Mouse (Mus musculus) heart, postnatal 0 days (tissue): ENCODE data around the gene Zfp74. TPM values are rescaled to one million over a fixed set of nuclear protein-coding genes. Genes with fewer than 3 reads are reported as not detected.

Experiments used
- ATAC-seq: fragments of 200-750 bp; cut with Nextera tagmentation; 2 replicates; pipeline ENCODE4 v1.8.0; 2017; ENCODE audit warnings: low read depth, moderate number of reproducible peaks, moderate library complexity; ENCODE audit not compliant: insufficient read depth
- DNase-seq: peaks from one replicate; pipeline ENCODE4 v3.0.0-alpha.2; 2016; ENCODE audit warnings: low spot score
- H3K27ac ChIP-seq: fragments of 300-500 bp; sonication (generic); 2 replicates; pipeline ENCODE4 v1.5.1; 2014; ENCODE audit warnings: low read depth, mild to moderate bottlenecking
- H3K27me3 ChIP-seq: fragments of 300-500 bp; sonication (generic); 2 replicates; pipeline ENCODE4 v1.6.1; 2014; ENCODE audit warnings: low read length, mixed read lengths; ENCODE audit not compliant: control insufficient read depth, insufficient read depth
- H3K36me3 ChIP-seq: fragments of 300-500 bp; sonication (generic); replicated peaks from 2 replicates; pipeline ENCODE4 v1.6.1; 2014; ENCODE audit warnings: low read length, mixed read lengths; ENCODE audit not compliant: control insufficient read depth, insufficient read depth
- H3K4me1 ChIP-seq: fragments of 300-500 bp; sonication (generic); 2 replicates; pipeline ENCODE4 v1.6.1; 2014; ENCODE audit warnings: antibody characterized with exemption; ENCODE audit not compliant: control insufficient read depth, insufficient read depth
- H3K4me2 ChIP-seq: fragments of 300-500 bp; sonication (generic); 2 replicates; pipeline ENCODE4 v1.6.1; 2014; ENCODE audit warnings: low read depth, mild to moderate bottlenecking, low read length, moderate library complexity
- H3K4me3 ChIP-seq: fragments of 300-500 bp; sonication (generic); 2 replicates; pipeline ENCODE4 v1.5.1; 2014; ENCODE audit warnings: low read depth, low read length
- H3K9ac ChIP-seq: fragments of 300-500 bp; sonication (generic); replicated peaks from 2 replicates; pipeline ENCODE4 v1.6.1; 2014; ENCODE audit warnings: low read depth, low read length, mixed read lengths
- H3K9me3 ChIP-seq: fragments of 300-500 bp; sonication (generic); replicated peaks from 2 replicates; pipeline ENCODE4 v1.6.1; 2016; ENCODE audit warnings: low read length; ENCODE audit not compliant: control insufficient read depth
- CTCF ChIP-seq: IDR thresholded peaks from 2 replicates; pipeline ENCODE4 v1.5.1; 2016; ENCODE audit warnings: antibody characterized with exemption, control low read depth, low read depth
- EP300 ChIP-seq: IDR thresholded peaks from 2 replicates; pipeline ENCODE4 v1.6.1; 2016; ENCODE audit warnings: antibody characterized with exemption, low read depth
- WGBS: fragments of 180-500 bp; shearing (Covaris S2); extraction: QIAGEN DNeasy Blood & Tissue Kit; methylation state at CpG from one replicate; pipeline ENCODE4 v1.1.7; 2014; 5-methylcytosine and 5-hydroxymethylcytosine counted together
- microRNA-seq: library from miRNA; unstranded; fragments of <30 nt; microRNA quantifications from one replicate; pipeline ENCODE4, GENCODE M21; 2016
- polyA plus RNA-seq: library from polyadenylated mRNA; unstranded; fragments of >200 nt; fragmentation: Nextera tagmentation; extraction: Ambion mirVana; gene quantifications from 2 replicates; pipeline ENCODE4 v1.2.1, GENCODE M21; 2015
- total RNA-seq: library from RNA; depleted of rRNA; stranded (reverse); fragments of >200 nt; gene quantifications from 2 replicates; pipeline ENCODE4 v1.2.3, GENCODE M21; 2014; ENCODE audit warnings: low replicate concordance; rRNA removed

Zfp74 gene
- total and polyA plus RNA-seq, 2 experiments from 2014 or later: 3.2 to 5.4 TPM

GRCm38 (mm10) chr7:29892756-29893155, 61.1 kb downstream of the Zfp74 start:
- Histone ChIP-seq H3K27ac (no peak overlapping the region), H3K9ac (no peak overlapping the region), H3K36me3 (peaks cover 66% of the 10 kb centered on the region), H3K4me2 (no peak overlapping the region), H3K4me3 (no peak overlapping the region), H3K9me3 (peaks cover 29% of the 10 kb centered on the region), H3K27me3 (no peaks in the 10 kb centered on the region), H3K4me1 (no peaks in the 10 kb centered on the region)
- DNase-seq (no peak), ATAC-seq (no peak)
- 96% methylated on average over 4 of the region's 4 CpGs for WGBS
- TF ChIP-seq EP300 (no peak), CTCF (no peak)

GRCm38 (mm10) chr7:29890501-29890900, 63.4 kb downstream of the Zfp74 start:
- ATAC-seq: no peak
- no peak for DNase-seq
- Histone ChIP-seq H3K9me3 (peaks cover 40% of the 10 kb centered on the region), H3K4me2 (no peak overlapping the region), H3K4me1 (no peaks in the 10 kb centered on the region), H3K27ac (no peak overlapping the region), H3K27me3 (no peaks in the 10 kb centered on the region), H3K9ac (no peak overlapping the region), H3K4me3 (no peak overlapping the region), H3K36me3 (peaks cover 49% of the 10 kb centered on the region)
- 95% methylated on average over 7 of the region's 7 CpGs for WGBS
- TF ChIP-seq CTCF: no peak
- TF ChIP-seq EP300: no peak

- H3K9ac ChIP-seq: no peak overlapping the region
- no peaks in the 10 kb centered on the region for H3K4me1 ChIP-seq
- no peaks in the 10 kb centered on the region for H3K27me3 ChIP-seq
- DNase-seq (no peak), ATAC-seq (no peak)
- TF ChIP-seq EP300: no peak
- TF ChIP-seq CTCF: no peak
- 86% methylated on average over 7 of the region's 7 CpGs for WGBS
- no peak overlapping the region for H3K4me2 ChIP-seq
- no peak overlapping the region for H3K4me3 ChIP-seq
- peaks cover under 1% of the 10 kb centered on the region; the same call in 1 of the 2 replicates for H3K36me3 ChIP-seq
- peaks cover 8% of the 10 kb centered on the region; the same call in 1 of the 2 replicates for H3K9me3 ChIP-seq
- no peak overlapping the region for H3K27ac ChIP-seq
Measured at GRCm38 (mm10) chr7:29880916-29881315, 73.0 kb downstream of the Zfp74 start.

Small RNAs within 50 kb of the gene (microRNA-seq; reads per million reads assigned to microRNA genes)
- gene Mir7668: 1.2 reads per million

Other genes starting within 250 kb of the Zfp74 start
- gene Catsperg2, start 227.1 kb downstream of the Zfp74 start, total RNA-seq: not detected in 2 replicates
- not detected in 2 replicates for gene Catsperg2, start 227.1 kb downstream of the Zfp74 start, polyA plus RNA-seq
- 5.3 and 7.4 TPM in 2 replicates for gene Zfp84, start 185.5 kb downstream of the Zfp74 start, total RNA-seq
- gene Zfp84, start 185.5 kb downstream of the Zfp74 start, polyA plus RNA-seq: 6.0 and 6.1 TPM in 2 replicates
- gene Zfp30, start 170.1 kb downstream of the Zfp74 start, total RNA-seq: 4.6 and 5.6 TPM in 2 replicates
- gene Zfp30, start 170.1 kb downstream of the Zfp74 start, polyA plus RNA-seq: 8.1 and 8.4 TPM in 2 replicates
- gene Zfp790, start 138.0 kb downstream of the Zfp74 start, total RNA-seq: 2.4 and 3.1 TPM in 2 replicates
- 8.3 and 9.3 TPM in 2 replicates for gene Zfp790, start 138.0 kb downstream of the Zfp74 start, polyA plus RNA-seq
- 2.7 TPM in 1 of 2 replicates, not detected in the other for gene Zfp940, start 100.4 kb downstream of the Zfp74 start, total RNA-seq
- 0.55 and 0.56 TPM in 2 replicates for gene Zfp940, start 100.4 kb downstream of the Zfp74 start, polyA plus RNA-seq
- 0.70 and 0.80 TPM in 2 replicates for gene Zfp420, start 94.1 kb downstream of the Zfp74 start, total RNA-seq
- 2.2 and 2.5 TPM in 2 replicates for gene Zfp420, start 94.1 kb downstream of the Zfp74 start, polyA plus RNA-seq
- gene Zfp27, start 47.5 kb downstream of the Zfp74 start, total RNA-seq: 7.5 and 12.8 TPM in 2 replicates
- gene Zfp27, start 47.5 kb downstream of the Zfp74 start, polyA plus RNA-seq: 6.5 and 7.7 TPM in 2 replicates
- 2.5 and 5.3 TPM in 2 replicates for gene Zfp383, start 45.9 kb downstream of the Zfp74 start, total RNA-seq
- gene Zfp383, start 45.9 kb downstream of the Zfp74 start, polyA plus RNA-seq: 2.5 and 3.0 TPM in 2 replicates
- 38.3 and 39.3 TPM in 2 replicates for gene Zfp568, start 29.9 kb upstream of the Zfp74 start, total RNA-seq
- gene Zfp568, start 29.9 kb upstream of the Zfp74 start, polyA plus RNA-seq: 9.5 and 13.6 TPM in 2 replicates
- gene Zfp14, start 97.3 kb upstream of the Zfp74 start, total RNA-seq: 5.7 and 6.0 TPM in 2 replicates
- gene Zfp14, start 97.3 kb upstream of the Zfp74 start, polyA plus RNA-seq: 2.2 and 2.6 TPM in 2 replicates
- 0.08 and 0.54 TPM in 2 replicates for gene Zfp82, start 118.8 kb upstream of the Zfp74 start, total RNA-seq
- 1.9 and 2.4 TPM in 2 replicates for gene Zfp82, start 118.8 kb upstream of the Zfp74 start, polyA plus RNA-seq
- gene Gm26920, start 136.3 kb upstream of the Zfp74 start, total RNA-seq: not detected in 2 replicates
- 0.18 TPM in 1 of 2 replicates, not detected in the other for gene Gm26920, start 136.3 kb upstream of the Zfp74 start, polyA plus RNA-seq
- not detected in 2 replicates for gene Zfp566, start 136.4 kb upstream of the Zfp74 start, total RNA-seq
- gene Zfp566, start 136.4 kb upstream of the Zfp74 start, polyA plus RNA-seq: 4.1 and 4.6 TPM in 2 replicates
- gene Zfp260, start 140.7 kb upstream of the Zfp74 start, total RNA-seq: 33.1 and 54.8 TPM in 2 replicates
- 54.6 and 57.9 TPM in 2 replicates for gene Zfp260, start 140.7 kb upstream of the Zfp74 start, polyA plus RNA-seq
- gene Zfp382, start 167.9 kb upstream of the Zfp74 start, total RNA-seq: 2.6 and 4.5 TPM in 2 replicates
- gene Zfp382, start 167.9 kb upstream of the Zfp74 start, polyA plus RNA-seq: 3.8 and 4.6 TPM in 2 replicates
- 18.6 and 29.7 TPM in 2 replicates for gene Zfp146, start 215.7 kb upstream of the Zfp74 start, total RNA-seq
- gene Zfp146, start 215.7 kb upstream of the Zfp74 start, polyA plus RNA-seq: 4.4 and 5.7 TPM in 2 replicates
- gene Cox7a1, start 230.1 kb upstream of the Zfp74 start, total RNA-seq: 516 and 816 TPM in 2 replicates
- gene Cox7a1, start 230.1 kb upstream of the Zfp74 start, polyA plus RNA-seq: 1,339 and 1,426 TPM in 2 replicates
- 356 and 427 TPM in 2 replicates for gene Capns1, start 244.7 kb upstream of the Zfp74 start, total RNA-seq
- gene Capns1, start 244.7 kb upstream of the Zfp74 start, polyA plus RNA-seq: 84.4 and 88.5 TPM in 2 replicates